Mouse (Mus musculus) gonadal fat pad, adult 2 months (tissue): ENCODE measurements around the gene Vash1. TPM values are rescaled to one million over a fixed set of nuclear protein-coding genes. Genes with fewer than 3 reads are reported as not detected.

Source experiments
- DNase-seq: peaks from one replicate; pipeline ENCODE4 v3.0.0-alpha.2; 2012; ENCODE audit warnings: low read depth
- polyA plus RNA-seq: library from polyadenylated mRNA; depleted of rRNA; stranded (reverse); fragments of >200 nt; gene quantifications from 2 replicates; pipeline ENCODE4 v1.2.3, GENCODE M21; 2012; rRNA removed

Gene Vash1
- polyA plus RNA-seq, 1 experiment = 5.0 TPM

- no peak for DNase-seq
These were observed 41.6 kb downstream of the Vash1 start for GRCm38 (mm10) chr12:86719961-86720639.

GRCm38 (mm10) chr12:86721453-86721852 lies 43.0 kb downstream of the Vash1 start:
- DNase-seq = peak; percentile 66

GRCm38 (mm10) chr12:86724300-86724699 lies 45.8 kb downstream of the Vash1 start:
- no peak for DNase-seq

GRCm38 (mm10) chr12:86725706-86726105 lies 47.2 kb downstream of the Vash1 start:
- no peak for DNase-seq

GRCm38 (mm10) chr12:86726120-86726640 lies 47.7 kb downstream of the Vash1 start, which contains the start of gene Angel1:
TSS of gene Angel1 (minus strand) at chr12:86726460.
- peak; percentile 40 for DNase-seq

- no peak for DNase-seq
These were observed 55.9 kb downstream of the Vash1 start, which contains the start of gene Lrrc74a for GRCm38 (mm10) chr12:86734319-86734810. TSS of gene Lrrc74a (plus strand) at chr12:86734369.

Other genes starting within 250 kb of the Vash1 start
- gene Angel1, start 47.8 kb downstream of the Vash1 start, polyA plus RNA-seq = 8.2 and 9.1 TPM in 2 replicates
- 0.34 and 0.52 TPM in 2 replicates for gene Lrrc74a, start 55.7 kb downstream of the Vash1 start, polyA plus RNA-seq
- gene Irf2bpl, start 206.1 kb downstream of the Vash1 start, polyA plus RNA-seq = 24.4 and 42.0 TPM in 2 replicates